Mouse (Mus musculus): Measurements from ENCODE around the gene Hist1h2ae. TPM values are rescaled to one million over a fixed set of nuclear protein-coding genes. Genes with fewer than 3 reads are reported as not detected.
"Not testable (repeated sequence)": the region's sequence is repeated elsewhere in the genome, so short reads cannot be mapped to it uniquely, and the experiment has no call there.

Hist1h2ae gene
- polyA plus RNA-seq, 1 experiment from 2014 or later: 34.5 TPM

GRCm38 (mm10) chr13:23577835-23578234 is 6.8 kb upstream of the Hist1h2ae start:
- no peak overlapping the region for H3K4me3 ChIP-seq (ENCODE audit: low read depth, low read length)
- H3K36me3 ChIP-seq (ENCODE audit: control insufficient read depth, insufficient read depth, low read length): no peaks in the 10 kb centered on the region
- H3K9me3 ChIP-seq (replicated peaks; ENCODE audit: control insufficient read depth, low read length): no peaks in the 10 kb centered on the region
- H3K9ac ChIP-seq (ENCODE audit: low read depth, low read length): no peak overlapping the region
- peaks cover 14% of the 10 kb centered on the region; the same call in 1 of the 2 replicates for H3K4me1 ChIP-seq (ENCODE audit: control insufficient read depth, insufficient read depth, low read length)
- no peak for ATAC-seq (replicated peaks; ENCODE audit: insufficient number of reproducible peaks, low FRiP score, low TSS enrichment)
- H3K4me2 ChIP-seq: no peak overlapping the region
- WGBS (ENCODE audit: insufficient replicate concordance): 95% methylated on average over 1 of the region's 1 CpGs
- no peaks in the 10 kb centered on the region for H3K27me3 ChIP-seq (ENCODE audit: control insufficient read depth, insufficient read depth, low read length)
- no peak overlapping the region for H3K27ac ChIP-seq (ENCODE audit: low read depth, low read length)

- Histone ChIP-seq H3K27ac (ENCODE audit: low read depth, low read length) (peak overlapping the region; percentile 84), H3K27me3 (ENCODE audit: control insufficient read depth, insufficient read depth, low read length) (no peaks in the 10 kb centered on the region), H3K9ac (ENCODE audit: low read depth, low read length) (peak overlapping the region; percentile 76), H3K4me3 (ENCODE audit: low read depth, low read length) (peak overlapping the region; percentile 45), H3K9me3 (replicated peaks; ENCODE audit: control insufficient read depth, low read length) (no peaks in the 10 kb centered on the region), H3K4me2 (peak overlapping the region; percentile 68), H3K36me3 (ENCODE audit: control insufficient read depth, insufficient read depth, low read length) (no peaks in the 10 kb centered on the region), H3K4me1 (ENCODE audit: control insufficient read depth, insufficient read depth, low read length) (peaks cover 11% of the 10 kb centered on the region; the same call in 1 of the 2 replicates)
- WGBS (ENCODE audit: insufficient replicate concordance): 60% methylated on average over 6 of the region's 6 CpGs
- no peak for ATAC-seq (replicated peaks; ENCODE audit: insufficient number of reproducible peaks, low FRiP score, low TSS enrichment)
These were observed 6.1 kb upstream of the Hist1h2ae start for GRCm38 (mm10) chr13:23576906-23577639.

GRCm38 (mm10) chr13:23576351-23576881 is 5.4 kb upstream of the Hist1h2ae start:
- 13% methylated on average over 7 of the region's 7 CpGs for WGBS (ENCODE audit: insufficient replicate concordance)
- no peaks in the 10 kb centered on the region for H3K27me3 ChIP-seq (ENCODE audit: control insufficient read depth, insufficient read depth, low read length)
- H3K27ac ChIP-seq (ENCODE audit: low read depth, low read length): peak overlapping the region; percentile 84
- H3K9me3 ChIP-seq (replicated peaks; ENCODE audit: control insufficient read depth, low read length): no peaks in the 10 kb centered on the region
- H3K4me1 ChIP-seq (ENCODE audit: control insufficient read depth, insufficient read depth, low read length): peaks cover 8% of the 10 kb centered on the region; the same call in 1 of the 2 replicates
- peak overlapping the region; percentile 45 for H3K4me3 ChIP-seq (ENCODE audit: low read depth, low read length)
- no peak for ATAC-seq (replicated peaks; ENCODE audit: insufficient number of reproducible peaks, low FRiP score, low TSS enrichment)
- H3K36me3 ChIP-seq (ENCODE audit: control insufficient read depth, insufficient read depth, low read length): no peaks in the 10 kb centered on the region
- H3K9ac ChIP-seq (ENCODE audit: low read depth, low read length): peak overlapping the region; percentile 76
- peak overlapping the region; percentile 68 for H3K4me2 ChIP-seq

GRCm38 (mm10) chr13:23575864-23576313 is 4.9 kb upstream of the Hist1h2ae start:
- not testable (repeated sequence) for ATAC-seq (replicated peaks; ENCODE audit: insufficient number of reproducible peaks, low FRiP score, low TSS enrichment); H3K36me3 ChIP-seq (ENCODE audit: control insufficient read depth, insufficient read depth, low read length); H3K9me3 ChIP-seq (replicated peaks; ENCODE audit: control insufficient read depth, low read length); H3K4me1 ChIP-seq (ENCODE audit: control insufficient read depth, insufficient read depth, low read length); H3K27me3 ChIP-seq (ENCODE audit: control insufficient read depth, insufficient read depth, low read length)
- Histone ChIP-seq H3K4me3 (ENCODE audit: low read depth, low read length) (peak overlapping the region; percentile 45), H3K27ac (ENCODE audit: low read depth, low read length) (peak overlapping the region; percentile 84), H3K9ac (ENCODE audit: low read depth, low read length) (peak overlapping the region; percentile 76), H3K4me2 (peak overlapping the region; percentile 68)
- WGBS (ENCODE audit: insufficient replicate concordance): 0% methylated on average over 11 of the region's 40 CpGs

- under 1% methylated on average over 18 of the region's 18 CpGs for WGBS (ENCODE audit: insufficient replicate concordance)
- H3K9me3 ChIP-seq (replicated peaks; ENCODE audit: control insufficient read depth, low read length): no peaks in the 10 kb centered on the region
- no peaks in the 10 kb centered on the region for H3K27me3 ChIP-seq (ENCODE audit: control insufficient read depth, insufficient read depth, low read length)
- peaks cover 8% of the 10 kb centered on the region; the same call in 1 of the 2 replicates for H3K4me1 ChIP-seq (ENCODE audit: control insufficient read depth, insufficient read depth, low read length)
- H3K36me3 ChIP-seq (ENCODE audit: control insufficient read depth, insufficient read depth, low read length): no peaks in the 10 kb centered on the region
- peak within 1 kb of the TSS; percentile 45 for H3K4me3 ChIP-seq (ENCODE audit: low read depth, low read length)
- H3K9ac ChIP-seq (ENCODE audit: low read depth, low read length): peak within 1 kb of the TSS; percentile 76
- ATAC-seq (replicated peaks; ENCODE audit: insufficient number of reproducible peaks, low FRiP score, low TSS enrichment): peak; percentile 60
- peak within 1 kb of the TSS; percentile 68 for H3K4me2 ChIP-seq
- peak within 1 kb of the TSS; percentile 84 for H3K27ac ChIP-seq (ENCODE audit: low read depth, low read length)
These were observed 4.3 kb upstream of the Hist1h2ae start, which contains the start of gene Hist1h3d for GRCm38 (mm10) chr13:23575271-23575851. Gene Hist1h3d (plus strand): TSS chr13:23575763.

GRCm38 (mm10) chr13:23574546-23575170 is 3.6 kb upstream of the Hist1h2ae start:
- ATAC-seq (replicated peaks; ENCODE audit: insufficient number of reproducible peaks, low FRiP score, low TSS enrichment); H3K9me3 ChIP-seq (replicated peaks; ENCODE audit: control insufficient read depth, low read length); H3K27me3 ChIP-seq (ENCODE audit: control insufficient read depth, insufficient read depth, low read length); H3K36me3 ChIP-seq (ENCODE audit: control insufficient read depth, insufficient read depth, low read length): not testable (repeated sequence)
- Histone ChIP-seq H3K27ac (ENCODE audit: low read depth, low read length) (peak overlapping the region; percentile 96), H3K9ac (ENCODE audit: low read depth, low read length) (peak overlapping the region; percentile 59; the same call in 1 of the 2 replicates), H3K4me1 (ENCODE audit: control insufficient read depth, insufficient read depth, low read length) (peaks cover 10% of the 10 kb centered on the region), H3K4me2 (peak overlapping the region; percentile 75), H3K4me3 (ENCODE audit: low read depth, low read length) (peak overlapping the region; percentile 25)
- 5% methylated on average over 5 of the region's 39 CpGs for WGBS (ENCODE audit: insufficient replicate concordance)

- peak within 1 kb of the TSS; percentile 76 for H3K9ac ChIP-seq (ENCODE audit: low read depth, low read length)
- whole genome bisulfite sequencing (ENCODE audit: insufficient replicate concordance): under 1% methylated on average over 30 of the region's 42 CpGs
These were observed 3.0 kb upstream of the Hist1h2ae start, which contains the start of the genes Hist1h2bf and Hist1h2ad for GRCm38 (mm10) chr13:23573898-23574524. Gene Hist1h2bf (minus strand): TSS chr13:23574196. Gene Hist1h2ad (plus strand): TSS chr13:23574381.

More at GRCm38 (mm10) chr13:23573898-23574524, 3.0 kb upstream of the Hist1h2ae start, which contains the start of the genes Hist1h2bf and Hist1h2ad:
- H3K4me3 ChIP-seq (ENCODE audit: low read depth, low read length): peak within 1 kb of the TSS; percentile 45
- H3K27ac ChIP-seq (ENCODE audit: low read depth, low read length): peak within 1 kb of the TSS; percentile 96
- H3K4me2 ChIP-seq: peak within 1 kb of the TSS; percentile 75
- H3K9me3 ChIP-seq (replicated peaks; ENCODE audit: control insufficient read depth, low read length); H3K27me3 ChIP-seq (ENCODE audit: control insufficient read depth, insufficient read depth, low read length); H3K36me3 ChIP-seq (ENCODE audit: control insufficient read depth, insufficient read depth, low read length): not testable (repeated sequence)
- H3K4me1 ChIP-seq (ENCODE audit: control insufficient read depth, insufficient read depth, low read length): peaks cover 10% of the 10 kb centered on the region
- peak; percentile 90 for ATAC-seq (replicated peaks; ENCODE audit: insufficient number of reproducible peaks, low FRiP score, low TSS enrichment)

All from heart, embryonic 11.5 days (tissue).